Mouse (Mus musculus): ENCODE data around the gene Kcnn1. TPM values are rescaled to one million over a fixed set of nuclear protein-coding genes. Genes with fewer than 3 reads are reported as not detected.
A peak's percentile ranks its signal among the peaks of the same experiment; 100 is the strongest.

Gene Kcnn1
- total and polyA plus RNA-seq, 3 experiments, result 1.6 to 10.0 (median 5.0) TPM

DNA sequence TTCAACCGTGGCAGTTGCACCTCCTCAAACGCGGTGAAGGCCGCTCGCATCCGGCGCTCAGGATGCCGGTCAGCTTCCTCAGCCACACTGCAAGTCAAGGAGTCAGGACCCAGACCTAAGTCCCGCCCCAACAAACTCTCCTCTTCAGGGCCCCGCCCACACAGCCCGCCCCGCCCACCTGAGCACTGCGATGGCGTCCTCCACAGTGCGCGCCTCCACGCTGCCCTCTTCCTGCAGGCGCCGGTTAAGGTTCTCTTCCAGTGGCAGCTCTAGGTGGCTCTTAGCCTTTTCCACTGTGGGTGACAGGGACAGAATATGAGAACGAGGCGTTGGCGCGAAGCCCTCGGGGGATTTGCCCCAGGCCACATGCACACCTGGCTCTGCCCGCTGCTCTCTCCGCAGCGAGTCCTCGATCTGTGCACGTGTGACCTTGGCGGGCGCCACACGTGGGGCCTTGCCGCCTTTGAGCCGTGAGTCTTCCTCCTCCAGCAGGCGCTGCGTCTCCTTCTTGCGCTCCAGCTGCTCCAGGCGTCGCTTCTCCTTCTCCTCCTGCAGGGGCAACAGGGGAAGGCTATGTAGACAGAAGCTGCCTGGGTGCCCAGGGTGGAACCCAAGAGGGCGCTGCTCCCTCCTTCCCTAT is 5.6 kb upstream of the Kcnn1 start:
- DNase-seq, result peak; percentile 65

DNA sequence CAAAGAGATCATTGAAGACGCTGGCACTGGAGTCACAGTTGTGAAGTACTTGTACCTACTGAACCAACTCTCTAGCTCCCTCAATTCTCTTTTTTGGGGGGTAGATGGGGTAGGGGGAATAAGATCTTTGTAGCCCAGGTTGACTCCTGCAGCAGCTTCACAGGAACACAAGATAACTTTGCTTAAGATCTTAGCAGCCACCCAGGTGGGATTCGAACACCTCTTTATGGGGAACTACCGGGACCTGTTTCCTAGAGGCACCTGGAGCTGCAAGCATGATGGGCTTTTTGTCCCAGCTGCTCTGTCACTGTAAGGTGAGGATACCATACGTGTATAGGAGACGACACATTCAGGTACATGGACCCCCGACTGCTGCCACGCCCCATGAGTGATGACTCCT is 3.5 kb upstream of the Kcnn1 start:
- no peak for DNase-seq

DNA sequence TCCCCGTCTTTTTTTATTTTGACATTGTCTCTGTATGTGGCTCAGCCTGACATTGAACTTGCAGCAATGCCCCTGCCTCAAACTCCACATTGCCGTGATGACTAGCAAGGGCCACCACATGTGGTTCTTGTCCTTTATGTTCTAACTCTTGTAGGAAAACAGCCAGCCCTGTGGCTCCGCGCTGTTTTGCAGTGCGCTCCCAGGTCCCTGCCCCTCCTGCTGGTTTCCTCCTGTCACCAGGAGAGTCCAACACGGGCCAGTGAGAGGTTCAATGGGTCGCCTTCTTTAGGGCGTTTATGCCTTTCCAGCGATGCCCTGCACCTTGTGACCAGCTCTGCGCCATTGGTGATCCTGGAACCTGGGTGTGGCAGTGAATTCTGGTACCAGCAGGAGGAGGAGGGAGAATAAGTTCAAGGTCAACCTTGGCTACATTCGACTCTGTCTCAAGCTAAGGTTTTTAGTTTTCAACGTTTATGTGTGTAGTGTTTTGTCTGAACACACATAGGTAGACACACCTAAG is 3.0 kb upstream of the Kcnn1 start:
- DNase-seq, result no peak

DNA sequence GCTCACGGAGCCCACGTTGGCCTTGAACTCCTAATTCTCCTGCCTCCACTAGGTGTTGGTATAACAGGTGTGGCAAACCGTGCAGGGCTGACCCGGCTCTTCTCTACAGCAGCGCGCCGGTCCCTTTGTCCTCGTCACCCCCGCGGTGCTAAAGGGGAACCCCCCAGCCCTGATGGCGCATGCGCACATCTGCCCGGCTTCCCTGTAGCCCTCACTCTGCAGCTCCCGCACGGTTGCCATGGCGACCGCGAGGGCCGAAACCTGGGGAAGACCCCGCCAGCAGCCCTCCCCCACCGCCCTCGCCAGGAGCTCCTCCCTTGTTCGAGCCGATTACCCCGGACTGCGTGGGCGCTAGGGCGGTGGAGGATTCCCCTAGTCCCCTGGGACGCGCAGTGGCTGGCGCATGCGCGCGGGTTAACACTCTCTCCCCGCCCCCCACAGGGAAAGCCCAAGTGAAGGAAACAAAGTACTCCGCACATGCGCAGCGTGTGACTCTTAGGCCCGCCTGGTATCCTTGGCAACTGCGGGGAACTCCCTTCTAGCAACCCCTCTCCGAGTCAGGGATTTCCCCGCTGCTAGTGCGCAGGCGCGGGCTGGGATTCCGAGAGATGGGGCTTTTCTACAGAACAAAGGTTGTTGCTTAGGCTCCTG is 2.4 kb upstream of the Kcnn1 start:
- DNase-seq, result peak; percentile 99

DNA sequence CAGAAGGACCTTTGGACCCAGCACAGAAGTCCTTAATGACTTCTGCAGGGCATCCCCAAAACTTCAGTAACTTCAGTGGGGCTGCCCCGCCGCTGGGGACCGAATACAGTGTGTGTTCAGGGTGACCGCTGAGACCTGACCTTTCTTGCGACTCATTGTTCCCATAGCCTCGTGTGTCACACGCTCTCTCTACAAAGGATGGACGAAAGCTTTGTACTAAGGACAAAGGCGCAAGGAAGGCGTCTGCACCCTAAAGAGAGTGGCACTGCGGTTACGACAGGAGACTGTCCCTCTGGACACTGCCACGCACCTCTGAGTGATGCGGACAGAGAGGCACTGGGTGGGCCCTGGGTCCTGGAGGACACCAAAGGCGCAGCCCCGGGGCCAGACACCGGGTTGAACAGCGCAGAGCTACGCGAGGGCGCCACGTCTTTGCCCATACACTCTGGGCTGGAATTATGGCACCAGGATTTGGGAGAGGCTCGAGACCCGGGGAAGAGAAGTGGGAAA is 1.7 kb upstream of the Kcnn1 start:
- DNase-seq, result peak; percentile 58

DNA sequence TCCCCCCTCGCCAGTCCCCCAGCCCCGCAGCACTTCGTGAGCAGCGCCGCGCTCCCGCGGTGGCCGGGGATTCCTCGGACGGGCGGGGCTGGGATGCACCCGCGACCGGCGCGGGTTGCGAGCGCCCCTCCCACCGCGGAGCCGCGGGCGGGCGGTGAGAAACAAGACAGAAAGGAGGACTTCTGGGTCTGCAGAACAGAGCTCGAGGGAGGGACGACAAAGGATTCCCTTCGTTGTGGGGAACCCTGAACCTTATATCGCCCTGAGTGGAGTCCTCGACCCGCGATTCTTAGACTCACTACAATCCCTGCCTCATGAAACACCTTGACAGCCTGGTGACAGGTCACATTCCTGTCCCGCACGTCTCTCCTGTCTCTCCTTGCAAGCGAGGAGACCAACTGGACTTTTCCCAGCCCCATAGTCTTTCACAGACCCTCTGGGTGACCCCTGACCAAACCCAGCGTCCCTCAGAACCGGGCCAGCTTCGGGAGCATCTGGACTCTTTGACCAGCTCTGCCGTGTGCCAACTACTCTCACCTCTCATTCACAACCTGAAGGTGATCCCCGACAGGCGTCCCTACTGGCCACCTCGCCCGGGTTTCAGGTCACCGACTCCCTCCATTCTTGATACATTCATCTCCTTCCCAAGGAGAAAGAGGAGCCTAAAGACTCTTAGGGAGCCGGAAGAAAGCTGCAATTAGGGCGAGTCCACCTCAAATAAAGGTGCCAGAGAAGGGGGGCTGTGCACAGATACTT is 1.1 kb upstream of the Kcnn1 start:
- peak; percentile 39 for DNase-seq

DNA sequence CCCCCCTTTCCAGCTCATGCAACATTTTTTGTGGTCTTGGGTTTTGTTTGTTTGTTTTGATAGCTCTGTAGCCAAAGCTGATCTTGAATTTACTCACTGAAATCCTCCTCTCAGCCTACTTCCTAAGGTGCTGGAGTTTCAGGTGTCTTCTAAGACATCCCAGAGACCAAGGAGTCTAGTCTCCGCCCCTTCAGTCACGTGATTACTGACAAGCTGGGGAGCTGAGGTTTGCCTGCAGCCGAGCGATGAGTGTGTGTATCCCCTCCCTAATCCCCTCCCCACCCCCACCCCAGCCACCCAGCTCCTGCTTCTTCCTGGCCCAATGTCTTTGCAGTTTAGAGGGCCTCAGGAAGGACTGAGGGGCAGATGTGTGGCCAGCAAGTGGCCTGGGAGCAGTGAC is 5.5 kb downstream of the Kcnn1 start:
- no peak for DNase-seq

DNA sequence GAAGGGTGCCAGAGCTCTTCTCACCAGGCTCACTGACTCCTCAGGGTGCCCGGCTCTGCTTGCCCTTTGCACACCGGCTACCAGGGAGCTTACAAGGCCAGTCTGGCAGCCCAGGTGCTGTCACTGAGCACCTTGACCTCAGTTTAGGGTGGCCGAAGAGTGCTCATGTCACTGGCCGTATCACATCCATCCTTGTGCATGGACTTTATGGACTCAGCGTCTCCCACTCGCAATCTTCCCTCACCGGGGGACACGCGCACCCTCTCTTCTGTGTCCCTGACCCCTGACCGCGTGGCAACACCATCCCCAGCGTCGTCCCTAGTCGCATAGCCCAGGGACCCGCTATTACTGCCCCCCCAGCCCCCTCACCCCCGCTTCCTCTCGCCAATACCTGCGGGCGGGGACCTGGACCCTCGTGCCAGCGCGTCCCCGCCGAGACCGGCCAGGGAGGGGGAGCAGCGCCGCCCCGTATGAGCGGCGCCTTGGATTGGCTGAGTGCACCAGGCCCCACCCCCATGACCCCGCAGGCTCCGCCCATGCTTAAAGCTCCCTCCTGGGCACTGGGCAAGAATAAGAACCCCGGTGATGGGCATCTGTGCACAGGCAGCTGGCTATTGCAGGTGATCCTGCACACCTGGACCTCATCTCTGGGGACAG is 6.4 kb downstream of the Kcnn1 start:
- peak; percentile 89 for DNase-seq

DNA sequence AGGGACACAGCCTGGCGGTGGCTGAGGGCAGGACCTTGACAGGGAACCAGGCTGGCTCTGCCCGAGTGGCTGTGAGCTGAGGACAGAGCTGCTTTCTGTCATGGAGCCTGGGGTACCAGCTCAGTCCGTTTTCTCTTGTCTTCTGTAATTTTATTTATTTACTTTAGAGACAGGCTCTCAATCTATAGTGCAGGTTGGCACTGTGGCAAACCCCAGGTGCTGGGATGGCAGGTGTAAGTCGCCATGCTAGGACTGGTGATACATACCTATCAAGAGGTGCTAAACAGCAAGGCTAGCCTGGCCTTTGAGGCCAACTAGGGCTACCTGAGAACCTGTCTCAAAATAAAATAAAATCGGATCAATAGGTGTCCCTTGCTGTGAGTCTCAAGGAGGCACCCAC is 7.0 kb downstream of the Kcnn1 start:
- DNase-seq, result no peak

DNA sequence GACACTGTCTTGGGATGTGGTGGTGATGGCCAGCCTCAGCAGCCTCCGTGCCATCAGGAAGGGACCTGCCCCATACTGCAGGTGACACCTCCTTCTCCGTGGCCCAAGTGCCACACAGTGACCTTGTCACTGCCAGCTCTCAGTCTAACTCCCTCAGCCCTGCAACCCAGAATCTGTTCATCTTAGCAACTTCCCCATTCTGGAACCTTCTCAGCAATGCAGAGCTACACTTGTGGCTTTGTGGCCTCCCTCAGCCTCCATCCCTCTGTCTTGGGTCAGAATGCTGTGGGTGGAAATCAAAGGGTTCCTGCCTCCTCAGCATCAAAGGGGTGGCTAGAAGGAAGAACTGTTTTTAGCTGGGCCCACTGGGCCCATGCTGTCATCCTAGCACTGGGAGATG is 9.2 kb downstream of the Kcnn1 start:
- DNase-seq, result no peak

DNA sequence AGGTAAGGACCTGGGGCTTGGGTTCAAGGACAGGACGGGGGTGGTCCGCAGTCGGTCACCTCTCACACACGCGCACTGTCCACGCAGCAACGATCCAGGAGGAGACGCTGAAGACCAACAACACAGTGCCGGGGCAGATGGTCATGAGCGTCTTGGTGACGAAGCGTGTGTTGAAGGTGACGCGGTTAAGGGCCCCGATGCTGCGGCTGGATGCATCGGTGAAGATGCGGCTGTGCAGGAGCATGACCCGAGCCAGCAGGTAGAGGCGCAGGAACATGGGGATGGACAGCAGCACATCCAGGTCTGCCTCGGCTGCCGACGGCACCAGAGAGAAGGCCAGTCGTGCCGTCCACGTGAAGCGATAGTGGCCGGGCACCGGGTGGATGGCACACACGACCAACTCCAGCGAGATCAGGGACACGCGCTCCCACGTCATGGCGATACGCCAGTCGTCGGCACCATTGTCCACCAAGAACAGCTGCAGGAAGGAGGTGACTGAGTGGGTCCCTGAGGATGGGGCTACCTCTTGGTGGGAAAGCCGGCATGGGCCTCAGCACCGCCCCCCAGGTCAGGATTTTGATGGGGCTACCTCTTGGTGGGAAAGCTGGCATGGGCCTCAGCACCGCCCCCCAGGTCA is 10.3 kb downstream of the Kcnn1 start:
- DNase-seq, result no peak

DNA sequence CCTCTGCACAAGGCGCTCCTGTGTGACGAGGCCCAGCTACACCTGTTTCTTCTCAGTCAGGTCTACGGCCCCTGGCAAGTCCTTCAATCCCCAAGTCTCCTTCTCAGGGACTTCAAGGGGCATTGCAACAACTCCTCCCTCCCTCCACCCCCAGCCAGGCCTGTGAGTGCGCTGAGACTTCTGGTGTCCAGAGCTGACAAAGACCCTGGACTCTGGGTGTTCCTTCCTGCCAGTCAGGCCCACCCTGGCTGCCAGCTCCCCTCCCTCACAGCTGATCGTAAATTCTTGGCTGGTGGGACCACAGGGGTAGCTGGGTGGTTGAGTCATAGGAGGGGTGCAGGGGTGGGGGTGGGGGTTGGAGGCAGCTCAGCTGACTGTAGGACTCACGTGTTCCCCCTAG is 11.2 kb downstream of the Kcnn1 start:
- no peak for DNase-seq

DNA sequence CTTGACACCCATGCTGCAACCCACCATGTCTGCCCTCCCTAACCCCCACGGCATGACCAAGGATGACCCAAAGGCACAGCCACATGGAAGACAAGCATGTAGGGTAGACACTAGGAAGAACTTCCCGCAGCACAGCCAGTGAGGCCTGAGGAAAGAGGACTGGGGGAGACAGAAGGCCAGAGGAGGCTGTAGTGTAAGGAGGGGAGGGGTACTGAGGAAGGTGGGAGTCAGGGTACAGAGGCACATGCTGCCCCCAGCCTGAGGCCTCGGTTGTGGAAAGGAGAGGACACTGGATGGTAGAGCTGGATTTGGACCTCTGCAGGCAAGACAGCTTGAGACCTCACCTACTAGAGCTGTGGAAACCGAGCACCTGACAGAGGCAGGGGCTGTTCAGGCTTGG is 12.1 kb downstream of the Kcnn1 start:
- DNase-seq, result no peak

DNA sequence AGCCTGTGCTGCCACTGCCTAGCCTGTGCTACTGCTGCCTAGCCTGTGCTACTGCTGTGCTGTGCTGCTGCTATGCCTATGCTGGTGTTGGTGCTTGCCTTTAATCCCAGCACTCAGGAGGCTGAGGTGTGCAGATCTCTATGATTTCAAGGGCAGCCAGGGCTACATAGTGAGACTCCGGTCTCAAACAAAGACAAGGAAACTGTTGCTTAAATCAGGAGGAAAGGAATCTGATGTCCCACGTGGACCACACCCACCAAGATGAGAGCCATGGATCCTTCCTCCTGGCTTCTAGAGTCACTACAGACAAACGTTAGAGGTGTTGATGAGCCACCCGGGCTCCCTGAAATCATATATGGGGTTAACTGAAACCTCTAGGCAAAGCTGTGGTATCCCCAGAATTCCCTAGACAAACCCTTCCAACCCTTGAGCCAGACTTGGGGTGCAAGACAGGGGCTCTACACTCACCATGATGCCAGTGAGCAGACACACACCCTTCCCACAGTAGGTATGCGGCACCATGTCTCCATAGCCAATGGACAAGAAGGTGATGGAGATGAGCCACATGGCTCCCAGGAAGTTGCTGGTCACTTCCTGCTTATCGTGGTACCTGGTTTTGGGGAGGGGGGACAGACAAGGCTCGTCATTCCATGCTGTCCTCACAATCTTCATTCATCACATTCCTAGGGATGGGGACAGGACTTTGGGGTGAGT is 12.8 kb downstream of the Kcnn1 start:
- DNase-seq, result no peak

DNA sequence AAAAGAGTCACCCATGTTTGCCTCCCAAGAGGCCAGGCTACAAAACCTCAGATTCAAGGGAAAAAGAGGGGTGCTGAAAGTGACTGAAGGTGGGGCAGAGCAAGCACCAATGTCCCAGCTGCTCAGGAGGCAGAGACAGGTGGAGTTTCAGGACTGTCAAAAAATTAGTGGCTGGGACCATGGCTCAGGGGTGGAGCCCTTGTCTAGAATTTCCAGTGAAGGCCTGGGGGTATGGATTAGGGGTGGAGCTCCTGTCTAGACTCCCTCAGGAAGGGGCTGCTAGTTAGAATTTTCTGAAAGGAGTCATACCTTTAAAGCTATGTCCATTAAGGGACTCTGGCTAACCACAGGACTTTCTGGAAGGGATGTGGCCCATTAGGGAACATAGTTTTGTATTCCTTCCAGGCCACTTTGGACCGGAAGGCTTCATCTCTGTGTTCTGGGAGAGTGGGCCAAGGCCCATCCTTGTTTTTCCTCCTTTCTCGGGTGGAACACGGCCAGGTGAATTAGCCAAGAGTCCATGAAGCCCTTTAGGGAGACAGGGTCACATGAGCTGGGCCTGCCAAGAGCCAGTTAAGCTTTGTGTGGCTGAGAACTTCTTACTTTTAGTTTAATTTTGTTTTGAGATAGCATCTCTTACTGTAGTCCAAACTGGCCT is 13.6 kb downstream of the Kcnn1 start:
- no peak for DNase-seq

DNA sequence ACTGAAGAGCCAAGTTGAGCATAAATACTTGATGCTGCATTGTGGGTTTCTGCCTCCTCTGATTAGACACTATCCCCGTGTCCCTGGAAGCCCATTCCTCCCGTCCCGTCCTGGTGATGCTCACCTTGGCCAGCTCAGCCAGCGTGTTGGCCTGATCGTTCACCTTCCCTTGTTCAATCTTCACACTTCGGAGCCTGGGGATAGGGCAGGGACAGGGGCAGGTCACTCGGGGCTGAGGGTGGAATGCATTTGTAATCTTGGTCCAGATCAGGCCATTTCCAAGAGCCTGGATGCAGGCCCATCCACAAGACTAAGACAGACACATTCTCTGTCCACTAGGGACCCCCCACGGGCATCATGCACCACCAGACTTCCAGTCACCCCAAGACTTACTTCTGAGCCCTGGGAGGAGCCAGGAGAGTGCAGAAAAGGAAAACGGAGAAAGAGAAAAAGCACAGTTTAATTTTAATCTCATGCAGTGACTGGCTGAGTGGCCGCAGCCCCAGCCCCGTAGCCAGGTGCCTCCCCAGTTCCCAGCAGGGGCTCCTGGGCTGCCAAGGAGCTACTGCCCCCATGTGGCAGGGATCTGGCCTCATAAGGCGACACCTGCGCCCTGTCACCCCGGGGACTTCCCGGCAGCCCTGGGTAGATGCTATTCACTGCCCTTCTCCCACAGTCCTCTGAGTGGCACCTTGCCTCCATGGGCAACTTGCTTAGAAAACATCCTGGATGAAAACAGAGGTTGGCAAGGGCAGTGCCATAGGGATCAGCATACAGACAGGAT is 16.5 kb downstream of the Kcnn1 start:
- DNase-seq, result no peak

DNA sequence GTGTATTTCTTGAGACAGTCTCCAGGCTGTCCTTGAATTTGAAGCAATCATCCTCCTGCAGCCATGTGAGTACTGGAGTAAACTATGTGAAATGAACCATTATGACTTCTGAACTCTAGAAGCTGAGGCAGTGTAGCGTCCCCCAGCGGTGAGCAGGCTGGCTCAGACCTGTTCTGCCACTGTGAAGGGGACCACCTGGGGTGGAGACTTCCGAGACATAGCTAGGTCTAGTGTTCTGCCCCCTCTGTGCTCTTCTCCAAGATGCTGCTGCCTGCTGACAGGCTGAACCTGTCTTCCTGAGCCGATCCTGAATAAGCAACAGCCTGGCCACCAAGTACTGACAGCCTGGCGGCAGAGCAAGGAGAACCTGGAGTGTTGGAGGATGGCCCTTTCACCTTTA is 17.9 kb downstream of the Kcnn1 start:
- no peak for DNase-seq

DNA sequence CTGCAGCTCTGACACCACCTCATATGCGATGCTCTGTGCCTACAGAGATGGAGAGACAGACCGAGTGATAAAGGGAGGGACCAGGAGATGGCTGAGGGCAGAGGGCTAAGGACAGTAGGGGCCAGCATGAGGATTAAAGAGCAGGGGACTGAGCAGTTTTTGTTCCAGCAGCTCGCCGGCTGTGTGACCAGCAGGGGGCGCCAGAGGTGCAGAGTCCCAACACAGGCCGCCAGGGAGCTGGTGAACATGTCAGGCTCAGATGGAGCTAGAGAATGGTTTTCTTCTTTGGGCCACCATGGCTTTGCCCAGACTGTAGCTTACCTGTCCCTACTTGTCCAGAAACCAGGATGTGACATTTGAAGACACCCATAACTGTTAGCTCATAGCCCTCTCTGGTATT is 18.5 kb downstream of the Kcnn1 start:
- DNase-seq, result peak; percentile 89

DNA sequence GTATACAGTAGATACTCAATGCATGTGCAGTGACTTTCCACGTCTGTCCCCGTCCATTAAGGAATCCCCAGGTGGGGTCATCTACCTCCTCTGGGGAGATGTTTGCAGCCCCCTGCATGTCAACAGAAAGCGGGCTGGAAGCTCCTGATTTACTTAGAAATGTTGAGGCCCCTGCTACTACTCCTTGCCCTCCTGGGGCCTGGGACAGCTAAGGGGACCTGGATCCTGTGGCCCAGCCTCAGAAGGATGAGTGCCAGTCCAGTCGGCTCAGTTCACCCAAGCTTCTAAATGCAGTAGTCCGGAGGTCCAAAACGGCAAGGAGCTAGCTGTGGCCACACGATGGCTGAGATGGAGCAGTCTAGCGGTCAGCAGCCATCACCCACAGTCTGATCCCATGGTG is 19.1 kb downstream of the Kcnn1 start:
- DNase-seq, result no peak

DNA sequence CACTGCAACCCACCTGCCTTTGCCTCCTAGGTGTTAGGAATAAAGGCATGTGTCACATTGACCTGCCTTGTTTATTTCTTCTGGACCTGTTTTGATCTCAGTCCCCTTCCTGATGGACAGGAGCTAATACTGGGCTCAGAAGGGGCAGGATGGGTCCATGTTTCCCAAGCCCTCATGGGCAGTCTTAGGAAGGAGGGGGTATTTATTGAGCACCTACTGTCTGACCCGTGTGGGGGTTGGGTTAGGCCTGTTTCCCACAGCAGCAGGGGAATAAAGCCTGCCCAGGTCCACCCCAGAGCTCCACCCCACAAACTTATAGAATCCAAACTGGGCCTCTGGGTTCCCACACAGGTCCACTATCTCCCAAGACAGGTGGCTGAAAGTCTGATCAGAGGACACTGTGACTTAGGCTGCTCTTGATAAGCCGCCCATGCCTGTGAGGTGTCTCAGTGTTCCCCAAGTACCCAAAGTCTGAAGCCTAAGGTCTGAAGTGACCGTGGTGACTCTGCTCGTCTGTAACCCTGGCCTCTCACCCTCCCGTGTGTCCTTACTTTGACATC is 19.8 kb downstream of the Kcnn1 start:
- no peak for DNase-seq

Measured in adrenal gland, adult 2 months (tissue).